Mouse (Mus musculus) embryonic facial prominence, embryonic 12.5 days (tissue): Measurements from ENCODE around the gene Nadk. TPM values are rescaled to one million over a fixed set of nuclear protein-coding genes. Genes with fewer than 3 reads are reported as not detected.
A peak's percentile ranks its signal among the peaks of the same experiment; 100 is the strongest.

Experiments
- ATAC-seq: fragments of 200-750 bp; cut with Nextera tagmentation; 2 replicates; pipeline ENCODE4 v1.8.0; 2017; ENCODE audit not compliant: insufficient number of reproducible peaks, insufficient read depth, low FRiP score, low TSS enrichment
- H3K27ac ChIP-seq: fragments of 300-500 bp; sonication (generic); 2 replicates; pipeline ENCODE4 v1.5.1; 2016; ENCODE audit warnings: mild to moderate bottlenecking
- H3K27me3 ChIP-seq: fragments of 300-500 bp; sonication (generic); 2 replicates; pipeline ENCODE4 v1.6.1; 2016; ENCODE audit warnings: mild to moderate bottlenecking, moderate library complexity
- H3K36me3 ChIP-seq: fragments of 300-500 bp; sonication (generic); 2 replicates; pipeline ENCODE4 v1.6.1; 2016; ENCODE audit warnings: mild to moderate bottlenecking
- H3K4me1 ChIP-seq: fragments of 300-500 bp; sonication (generic); 2 replicates; pipeline ENCODE4 v1.6.1; 2016
- H3K4me2 ChIP-seq: fragments of 300-500 bp; sonication (generic); replicated peaks from 2 replicates; pipeline ENCODE4 v1.6.1; 2016; ENCODE audit warnings: mild to moderate bottlenecking, moderate library complexity
- H3K4me3 ChIP-seq: fragments of 300-500 bp; sonication (generic); 2 replicates; pipeline ENCODE4 v1.5.1; 2016; ENCODE audit warnings: mild to moderate bottlenecking
- H3K9ac ChIP-seq: fragments of 300-500 bp; sonication (generic); 2 replicates; pipeline ENCODE4 v1.6.1; 2016; ENCODE audit warnings: mild to moderate bottlenecking, moderate library complexity
- H3K9me3 ChIP-seq: fragments of 300-500 bp; sonication (generic); 2 replicates; pipeline ENCODE4 v1.6.1; 2016; ENCODE audit warnings: mild to moderate bottlenecking, moderate library complexity
- whole genome bisulfite sequencing: fragments of 180-500 bp; shearing (Covaris S2); methylation state at CpG from one replicate; pipeline ENCODE4 v1.1.7; 2016; 5-methylcytosine and 5-hydroxymethylcytosine counted together
- polyA plus RNA-seq: library from polyadenylated mRNA; unstranded; fragments of >200 nt; fragmentation: Nextera tagmentation; extraction: Ambion mirVana; gene quantifications from 2 replicates; pipeline ENCODE4 v1.2.1, GENCODE M21; 2016

The Nadk gene
- polyA plus RNA-seq, 1 experiment from 2014 or later = 101 TPM

- Histone ChIP-seq H3K4me3 (no peak overlapping the region), H3K27ac (no peak overlapping the region), H3K36me3 (no peaks in the 10 kb centered on the region), H3K9ac (no peak overlapping the region), H3K27me3 (no peaks in the 10 kb centered on the region), H3K4me2 (no peak overlapping the region), H3K9me3 (no peaks in the 10 kb centered on the region), H3K4me1 (no peaks in the 10 kb centered on the region)
- ATAC-seq = no peak
- WGBS = 83% methylated on average over 3 of the region's 3 CpGs
These were observed 33.6 kb downstream of the Nadk start for GRCm38 (mm10) chr4:155595777-155596176.

- no peak overlapping the region for H3K9ac ChIP-seq
- H3K36me3 ChIP-seq = no peaks in the 10 kb centered on the region
- H3K4me1 ChIP-seq = no peaks in the 10 kb centered on the region
- no peaks in the 10 kb centered on the region for H3K9me3 ChIP-seq
- H3K27ac ChIP-seq = no peak overlapping the region
- WGBS = 88% methylated on average over 5 of the region's 5 CpGs
- no peaks in the 10 kb centered on the region for H3K27me3 ChIP-seq
- H3K4me3 ChIP-seq = no peak overlapping the region
- ATAC-seq = no peak
- H3K4me2 ChIP-seq = no peak overlapping the region
These were observed 34.4 kb downstream of the Nadk start for GRCm38 (mm10) chr4:155596606-155597005.

- Histone ChIP-seq H3K27ac (no peak overlapping the region), H3K4me1 (peaks cover 9% of the 10 kb centered on the region), H3K9ac (no peak overlapping the region), H3K36me3 (0 out of 2 replicates have a peak, but pooled peaks cover 3% of the 10 kb centered on the region), H3K4me3 (no peak overlapping the region), H3K4me2 (no peak overlapping the region), H3K9me3 (no peaks in the 10 kb centered on the region), H3K27me3 (no peaks in the 10 kb centered on the region)
- no peak for ATAC-seq
- WGBS = 16% methylated on average over 20 of the region's 20 CpGs
These were observed 36.4 kb downstream of the Nadk start for GRCm38 (mm10) chr4:155598536-155598935.

- Histone ChIP-seq H3K9me3 (no peaks in the 10 kb centered on the region), H3K9ac (no peak overlapping the region), H3K27me3 (no peaks in the 10 kb centered on the region), H3K4me2 (peak overlapping the region; percentile 86), H3K27ac (peak overlapping the region; percentile 98), H3K4me3 (peak overlapping the region; percentile 98), H3K36me3 (0 out of 2 replicates have a peak, but pooled peaks cover 8% of the 10 kb centered on the region), H3K4me1 (peaks cover 9% of the 10 kb centered on the region)
- ATAC-seq = no peak
- 85% methylated on average over 11 of the region's 11 CpGs for WGBS
These were observed 38.0 kb downstream of the Nadk start for GRCm38 (mm10) chr4:155599901-155600825.

- Histone ChIP-seq H3K36me3 (0 out of 2 replicates have a peak, but pooled peaks cover 13% of the 10 kb centered on the region), H3K9me3 (no peaks in the 10 kb centered on the region), H3K4me3 (peak within 1 kb of the TSS; percentile 98), H3K9ac (peak within 1 kb of the TSS; percentile 91), H3K27ac (peak within 1 kb of the TSS; percentile 98), H3K27me3 (no peaks in the 10 kb centered on the region), H3K4me2 (peak within 1 kb of the TSS; percentile 86), H3K4me1 (peaks cover 9% of the 10 kb centered on the region)
- peak; percentile 95 for ATAC-seq
- WGBS = 1% methylated on average over 64 of the region's 65 CpGs
These were observed 39.2 kb downstream of the Nadk start, which contains the start of gene Slc35e2 for GRCm38 (mm10) chr4:155601091-155601996. Gene Slc35e2 (plus strand): TSS chr4:155601416.

- no peaks in the 10 kb centered on the region for H3K27me3 ChIP-seq
- no peak for ATAC-seq
- H3K36me3 ChIP-seq = 0 out of 2 replicates have a peak, but pooled peaks cover 17% of the 10 kb centered on the region
- H3K9me3 ChIP-seq = no peaks in the 10 kb centered on the region
- peak overlapping the region; percentile 91 for H3K9ac ChIP-seq
- peaks cover 9% of the 10 kb centered on the region for H3K4me1 ChIP-seq
- 2% methylated on average over 31 of the region's 31 CpGs for WGBS
- H3K4me2 ChIP-seq = peak overlapping the region; percentile 86
- H3K27ac ChIP-seq = peak overlapping the region; percentile 98
- H3K4me3 ChIP-seq = peak overlapping the region; percentile 98
These were observed 39.8 kb downstream of the Nadk start for GRCm38 (mm10) chr4:155601997-155602456.

GRCm38 (mm10) chr4:155602753-155603152 is 40.6 kb downstream of the Nadk start:
- peak overlapping the region; percentile 86 for H3K4me2 ChIP-seq
- no peak overlapping the region for H3K9ac ChIP-seq
- H3K36me3 ChIP-seq = 0 out of 2 replicates have a peak, but pooled peaks cover 17% of the 10 kb centered on the region
- H3K9me3 ChIP-seq = no peaks in the 10 kb centered on the region
- peak overlapping the region; percentile 98 for H3K4me3 ChIP-seq
- no peaks in the 10 kb centered on the region for H3K27me3 ChIP-seq
- 92% methylated on average over 1 of the region's 1 CpGs for WGBS
- no peak for ATAC-seq
- H3K27ac ChIP-seq = no peak overlapping the region
- H3K4me1 ChIP-seq = peaks cover 9% of the 10 kb centered on the region

GRCm38 (mm10) chr4:155603801-155604200 is 41.6 kb downstream of the Nadk start:
- H3K36me3 ChIP-seq = 0 out of 2 replicates have a peak, but pooled peaks cover 17% of the 10 kb centered on the region
- ATAC-seq = no peak

GRCm38 (mm10) chr4:155605132-155605531 is 43.0 kb downstream of the Nadk start:
- ATAC-seq = no peak
- Histone ChIP-seq H3K27ac (no peak overlapping the region), H3K27me3 (no peaks in the 10 kb centered on the region), H3K4me1 (peaks cover 9% of the 10 kb centered on the region), H3K36me3 (peaks cover 22% of the 10 kb centered on the region), H3K9ac (no peak overlapping the region), H3K9me3 (no peaks in the 10 kb centered on the region), H3K4me2 (no peak overlapping the region), H3K4me3 (no peak overlapping the region)
- WGBS = 92% methylated on average over 4 of the region's 4 CpGs

More at GRCm38 (mm10) chr4:155603801-155604200, 41.6 kb downstream of the Nadk start:
- no peak overlapping the region for H3K4me3 ChIP-seq
- H3K27ac ChIP-seq = no peak overlapping the region
- H3K9ac ChIP-seq = no peak overlapping the region
- no peaks in the 10 kb centered on the region for H3K9me3 ChIP-seq
- H3K4me1 ChIP-seq = peaks cover 9% of the 10 kb centered on the region
- 96% methylated on average over 6 of the region's 6 CpGs for WGBS
- H3K4me2 ChIP-seq = no peak overlapping the region
- no peaks in the 10 kb centered on the region for H3K27me3 ChIP-seq

GRCm38 (mm10) chr4:155606825-155607224 is 44.6 kb downstream of the Nadk start:
- Histone ChIP-seq H3K4me3 (no peak overlapping the region), H3K27me3 (no peaks in the 10 kb centered on the region), H3K36me3 (peaks cover 36% of the 10 kb centered on the region), H3K4me1 (peaks cover 9% of the 10 kb centered on the region), H3K27ac (no peak overlapping the region), H3K9ac (no peak overlapping the region), H3K4me2 (no peak overlapping the region), H3K9me3 (no peaks in the 10 kb centered on the region)
- no peak for ATAC-seq
- WGBS = 80% methylated on average over 2 of the region's 2 CpGs

- no peaks in the 10 kb centered on the region for H3K27me3 ChIP-seq
- no peak overlapping the region for H3K4me3 ChIP-seq
- H3K36me3 ChIP-seq = peaks cover 64% of the 10 kb centered on the region
- WGBS = 90% methylated on average over 3 of the region's 3 CpGs
- no peak overlapping the region for H3K4me2 ChIP-seq
- H3K4me1 ChIP-seq = no peaks in the 10 kb centered on the region
- H3K27ac ChIP-seq = no peak overlapping the region
- no peak for ATAC-seq
- no peaks in the 10 kb centered on the region for H3K9me3 ChIP-seq
- H3K9ac ChIP-seq = no peak overlapping the region
These were observed 49.7 kb downstream of the Nadk start for GRCm38 (mm10) chr4:155611860-155612259.
